Mouse (Mus musculus): Measurements from ENCODE around the gene Olfr1408. TPM values are rescaled to one million over a fixed set of nuclear protein-coding genes. Genes with fewer than 3 reads are reported as not detected.

Gene Olfr1408
- not detected for polyA plus RNA-seq (2014; fragmentation: Illumina TruSeq; extraction: RNeasy Lipid Tissue Mini Kit (QIAGEN cat#74804); ENCODE audit: low read depth, low replicate concordance)

DNA sequence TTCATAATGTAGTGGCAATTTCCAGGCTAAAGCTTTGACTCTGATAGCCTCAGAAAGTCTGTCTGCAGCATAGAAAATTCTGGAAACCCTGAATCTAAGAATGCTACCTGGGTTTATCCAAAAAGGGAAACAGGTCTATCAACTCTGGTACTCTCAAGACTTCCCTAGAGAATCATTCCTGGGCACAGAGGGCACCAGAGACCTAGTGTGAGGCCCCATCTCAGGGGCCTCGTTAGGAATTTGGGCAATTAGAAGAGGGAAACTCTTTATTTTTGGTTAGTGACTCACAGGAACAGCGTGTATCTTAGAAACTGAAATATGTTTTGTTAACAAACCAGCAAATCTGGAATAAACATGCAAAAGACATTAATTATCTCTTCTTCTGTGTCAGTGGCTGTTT lies at the start of gene Olfr1408:
TSS of gene Olfr1408 (minus strand) at position 101 of the 400 bp plus-strand sequence.

Other genes starting within 250 kb of the Olfr1408 start
- gene Apcs, start 242.3 kb downstream of the Olfr1408 start, polyA plus RNA-seq (2014; fragmentation: Illumina TruSeq; extraction: RNeasy Lipid Tissue Mini Kit (QIAGEN cat#74804); ENCODE audit: low read depth, low replicate concordance): not detected
- not detected for gene Olfr16, start 187.0 kb downstream of the Olfr1408 start, polyA plus RNA-seq (2014; fragmentation: Illumina TruSeq; extraction: RNeasy Lipid Tissue Mini Kit (QIAGEN cat#74804); ENCODE audit: low read depth, low replicate concordance)
- gene Olfr1406, start 53.3 kb upstream of the Olfr1408 start, polyA plus RNA-seq (2014; fragmentation: Illumina TruSeq; extraction: RNeasy Lipid Tissue Mini Kit (QIAGEN cat#74804); ENCODE audit: low read depth, low replicate concordance): not detected
- gene Olfr218, start 60.4 kb upstream of the Olfr1408 start, polyA plus RNA-seq (2014; fragmentation: Illumina TruSeq; extraction: RNeasy Lipid Tissue Mini Kit (QIAGEN cat#74804); ENCODE audit: low read depth, low replicate concordance): not detected
- gene Olfr1404, start 75.0 kb upstream of the Olfr1408 start, polyA plus RNA-seq (2014; fragmentation: Illumina TruSeq; extraction: RNeasy Lipid Tissue Mini Kit (QIAGEN cat#74804); ENCODE audit: low read depth, low replicate concordance): not detected
- gene Fcer1a, start 89.8 kb upstream of the Olfr1408 start, polyA plus RNA-seq (2014; fragmentation: Illumina TruSeq; extraction: RNeasy Lipid Tissue Mini Kit (QIAGEN cat#74804); ENCODE audit: low read depth, low replicate concordance): not detected
- not detected for gene Olfr418, start 128.6 kb upstream of the Olfr1408 start, polyA plus RNA-seq (2014; fragmentation: Illumina TruSeq; extraction: RNeasy Lipid Tissue Mini Kit (QIAGEN cat#74804); ENCODE audit: low read depth, low replicate concordance)
- gene Mptx2, start 140.4 kb upstream of the Olfr1408 start, polyA plus RNA-seq (2014; fragmentation: Illumina TruSeq; extraction: RNeasy Lipid Tissue Mini Kit (QIAGEN cat#74804); ENCODE audit: low read depth, low replicate concordance): not detected
- not detected for gene Ackr1, start 196.4 kb upstream of the Olfr1408 start, polyA plus RNA-seq (2014; fragmentation: Illumina TruSeq; extraction: RNeasy Lipid Tissue Mini Kit (QIAGEN cat#74804); ENCODE audit: low read depth, low replicate concordance)
- 0.89 TPM for gene Aim2, start 213.5 kb upstream of the Olfr1408 start, polyA plus RNA-seq (2014; fragmentation: Illumina TruSeq; extraction: RNeasy Lipid Tissue Mini Kit (QIAGEN cat#74804); ENCODE audit: low read depth, low replicate concordance)
- 0.16 TPM for gene Cadm3, start 230.3 kb upstream of the Olfr1408 start, polyA plus RNA-seq (2014; fragmentation: Illumina TruSeq; extraction: RNeasy Lipid Tissue Mini Kit (QIAGEN cat#74804); ENCODE audit: low read depth, low replicate concordance)